Mouse (Mus musculus): ENCODE data around the gene Ldb1. TPM values are rescaled to one million over a fixed set of nuclear protein-coding genes. Genes with fewer than 3 reads are reported as not detected.

Gene Ldb1
- polyA plus RNA-seq, 1 experiment from 2014 or later = 107 TPM

GRCm38 (mm10) chr19:46074266-46074665, 29.3 kb upstream of the Ldb1 start:
- 92% methylated on average over 5 of the region's 5 CpGs for WGBS
- Histone ChIP-seq H3K4me3 (ENCODE audit: low read depth, low read length) (no peak overlapping the region), H3K9ac (ENCODE audit: low read length) (no peak overlapping the region), H3K27ac (ENCODE audit: low read depth, low read length) (no peak overlapping the region), H3K4me2 (ENCODE audit: low read length) (no peak overlapping the region), H3K36me3 (ENCODE audit: control insufficient read depth, insufficient read depth, low read length) (peaks cover 54% of the 10 kb centered on the region), H3K4me1 (ENCODE audit: control insufficient read depth, insufficient read depth, low read length) (peaks cover 8% of the 10 kb centered on the region), H3K9me3 (replicated peaks; ENCODE audit: control insufficient read depth, low read length) (no peaks in the 10 kb centered on the region), H3K27me3 (replicated peaks; ENCODE audit: control insufficient read depth, insufficient read depth, low read length) (no peaks in the 10 kb centered on the region)
- DNase-seq (ENCODE audit: low spot score) (no peak), ATAC-seq (no peak)

DNA sequence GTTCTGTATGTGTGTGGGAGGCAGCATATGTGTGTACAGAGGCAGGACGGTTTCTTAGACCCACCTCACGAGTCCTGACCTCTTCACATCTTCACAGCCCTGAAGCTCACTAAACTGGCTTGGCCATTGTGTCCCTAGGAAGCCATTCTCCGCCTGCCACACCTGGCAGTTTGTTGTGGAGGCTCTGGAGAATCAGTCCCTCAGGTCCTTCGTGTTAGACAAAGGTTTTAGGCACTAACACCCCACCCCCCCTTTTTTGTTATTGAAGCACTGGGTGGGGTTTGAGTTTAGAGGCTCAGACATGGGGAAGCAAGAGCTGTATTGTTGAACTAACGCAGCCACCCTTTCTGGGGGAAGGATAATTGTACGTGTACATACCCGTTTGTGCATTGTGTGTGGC, 28.3 kb upstream of the Ldb1 start:
- peaks cover 8% of the 10 kb centered on the region for H3K4me1 ChIP-seq (ENCODE audit: control insufficient read depth, insufficient read depth, low read length)
- 75% methylated on average over 7 of the region's 7 CpGs for WGBS
- H3K27me3 ChIP-seq (replicated peaks; ENCODE audit: control insufficient read depth, insufficient read depth, low read length) = no peaks in the 10 kb centered on the region
- no peak for DNase-seq (ENCODE audit: low spot score)
- peaks cover 55% of the 10 kb centered on the region for H3K36me3 ChIP-seq (ENCODE audit: control insufficient read depth, insufficient read depth, low read length)
- ATAC-seq = no peak
- no peak overlapping the region for H3K9ac ChIP-seq (ENCODE audit: low read length)
- H3K4me3 ChIP-seq (ENCODE audit: low read depth, low read length) = no peak overlapping the region
- H3K9me3 ChIP-seq (replicated peaks; ENCODE audit: control insufficient read depth, low read length) = no peaks in the 10 kb centered on the region
- no peak overlapping the region for H3K4me2 ChIP-seq (ENCODE audit: low read length)
- no peak overlapping the region for H3K27ac ChIP-seq (ENCODE audit: low read depth, low read length)

DNA sequence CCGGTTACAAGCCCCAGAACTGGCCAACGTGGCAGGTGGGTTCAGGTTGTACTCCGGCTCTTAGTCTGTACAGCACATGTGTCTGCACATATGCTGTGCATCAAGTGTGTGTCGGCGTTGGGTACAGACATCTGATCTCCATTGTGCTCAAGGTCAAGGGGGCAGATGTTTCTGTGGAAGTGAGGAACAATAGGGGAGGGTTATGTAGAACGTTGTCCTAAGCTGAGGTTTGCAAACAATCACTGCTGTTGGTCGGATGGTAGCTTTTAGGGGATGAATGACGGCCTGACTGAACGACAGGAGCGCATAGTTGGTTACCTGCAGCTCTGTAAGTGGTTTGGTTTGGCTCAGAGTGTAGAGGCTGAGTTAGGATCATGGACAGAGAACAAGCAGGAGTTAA, 23.0 kb upstream of the Ldb1 start:
- Histone ChIP-seq H3K27ac (ENCODE audit: low read depth, low read length) (no peak overlapping the region), H3K4me2 (ENCODE audit: low read length) (no peak overlapping the region), H3K9me3 (replicated peaks; ENCODE audit: control insufficient read depth, low read length) (no peaks in the 10 kb centered on the region), H3K4me3 (ENCODE audit: low read depth, low read length) (no peak overlapping the region), H3K27me3 (replicated peaks; ENCODE audit: control insufficient read depth, insufficient read depth, low read length) (no peaks in the 10 kb centered on the region), H3K36me3 (ENCODE audit: control insufficient read depth, insufficient read depth, low read length) (peaks cover 96% of the 10 kb centered on the region), H3K9ac (ENCODE audit: low read length) (no peak overlapping the region), H3K4me1 (ENCODE audit: control insufficient read depth, insufficient read depth, low read length) (no peaks in the 10 kb centered on the region)
- WGBS = 87% methylated on average over 10 of the region's 10 CpGs
- DNase-seq (ENCODE audit: low spot score) (no peak), ATAC-seq (no peak)

DNA sequence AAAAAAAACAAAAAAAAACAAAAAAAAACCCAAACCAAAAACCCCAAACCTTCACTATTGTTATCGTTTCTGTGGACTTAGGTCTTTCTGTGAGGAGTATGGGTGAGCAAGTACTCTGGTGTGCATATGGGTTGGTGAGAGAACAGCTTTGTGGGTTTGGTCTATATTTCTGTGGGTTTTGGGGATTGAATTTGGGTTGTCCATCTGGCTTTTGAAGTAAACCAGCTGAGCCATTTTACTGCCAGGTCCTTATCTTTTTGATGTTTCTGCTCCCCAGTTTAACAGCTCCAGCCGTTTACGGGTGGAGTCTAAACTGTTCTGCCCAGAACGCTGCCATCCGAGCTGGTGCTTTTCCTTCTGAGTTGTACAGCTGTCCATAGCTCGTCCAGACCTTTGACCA, 15.8 kb upstream of the Ldb1 start:
- H3K4me1 ChIP-seq (ENCODE audit: control insufficient read depth, insufficient read depth, low read length) = 0 out of 2 replicates have a peak, but pooled peaks cover 8% of the 10 kb centered on the region
- no peak overlapping the region for H3K27ac ChIP-seq (ENCODE audit: low read depth, low read length)
- no peak for DNase-seq (ENCODE audit: low spot score)
- H3K36me3 ChIP-seq (ENCODE audit: control insufficient read depth, insufficient read depth, low read length) = peaks cover 47% of the 10 kb centered on the region
- no peaks in the 10 kb centered on the region for H3K27me3 ChIP-seq (replicated peaks; ENCODE audit: control insufficient read depth, insufficient read depth, low read length)
- ATAC-seq = no peak
- no peak overlapping the region for H3K4me2 ChIP-seq (ENCODE audit: low read length)
- H3K9ac ChIP-seq (ENCODE audit: low read length) = no peak overlapping the region
- 87% methylated on average over 6 of the region's 6 CpGs for WGBS
- H3K4me3 ChIP-seq (ENCODE audit: low read depth, low read length) = no peak overlapping the region
- H3K9me3 ChIP-seq (replicated peaks; ENCODE audit: control insufficient read depth, low read length) = no peaks in the 10 kb centered on the region

DNA sequence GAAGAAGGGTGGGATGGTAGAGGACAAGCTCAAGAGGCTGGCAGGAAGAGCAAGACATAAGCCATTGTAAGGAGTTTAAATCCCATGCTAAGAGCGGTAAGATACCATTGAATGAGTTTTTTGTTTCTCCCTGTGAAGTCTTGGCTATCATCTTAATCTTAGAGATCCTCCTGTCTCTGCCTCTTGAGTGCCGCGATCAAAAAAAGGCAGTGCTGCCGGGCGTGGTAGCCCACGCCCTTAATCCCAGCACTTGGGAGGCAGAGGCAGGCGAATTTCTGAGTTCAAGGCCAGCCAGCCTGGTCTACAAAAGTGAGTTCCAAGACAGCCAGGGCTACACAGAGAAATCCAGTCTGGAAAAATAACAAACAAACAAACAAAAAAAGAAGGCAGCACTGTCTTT, 13.5 kb upstream of the Ldb1 start:
- DNase-seq (ENCODE audit: low spot score) = no peak
- Histone ChIP-seq H3K9ac (ENCODE audit: low read length) (no peak overlapping the region), H3K36me3 (ENCODE audit: control insufficient read depth, insufficient read depth, low read length) (peaks cover 23% of the 10 kb centered on the region), H3K9me3 (replicated peaks; ENCODE audit: control insufficient read depth, low read length) (no peaks in the 10 kb centered on the region), H3K4me3 (ENCODE audit: low read depth, low read length) (no peak overlapping the region), H3K4me2 (ENCODE audit: low read length) (no peak overlapping the region), H3K27ac (ENCODE audit: low read depth, low read length) (no peak overlapping the region), H3K4me1 (ENCODE audit: control insufficient read depth, insufficient read depth, low read length) (0 out of 2 replicates have a peak, but pooled peaks cover 8% of the 10 kb centered on the region), H3K27me3 (replicated peaks; ENCODE audit: control insufficient read depth, insufficient read depth, low read length) (no peaks in the 10 kb centered on the region)
- 94% methylated on average over 7 of the region's 7 CpGs for WGBS
- no peak for ATAC-seq

GRCm38 (mm10) chr19:46056947-46057607, 12.1 kb upstream of the Ldb1 start:
- Histone ChIP-seq H3K4me3 (ENCODE audit: low read depth, low read length) (peak overlapping the region; percentile 95), H3K4me1 (ENCODE audit: control insufficient read depth, insufficient read depth, low read length) (0 out of 2 replicates have a peak, but pooled peaks cover 8% of the 10 kb centered on the region), H3K27ac (ENCODE audit: low read depth, low read length) (peak overlapping the region; percentile 82), H3K4me2 (ENCODE audit: low read length) (peak overlapping the region; percentile 88), H3K27me3 (replicated peaks; ENCODE audit: control insufficient read depth, insufficient read depth, low read length) (no peaks in the 10 kb centered on the region), H3K9me3 (replicated peaks; ENCODE audit: control insufficient read depth, low read length) (no peaks in the 10 kb centered on the region), H3K9ac (ENCODE audit: low read length) (peak overlapping the region; percentile 69), H3K36me3 (ENCODE audit: control insufficient read depth, insufficient read depth, low read length) (peaks cover 9% of the 10 kb centered on the region)
- ATAC-seq = peak; percentile 58
- WGBS = under 1% methylated on average over 29 of the region's 42 CpGs
- peak; percentile 79 for DNase-seq (ENCODE audit: low spot score)

DNA sequence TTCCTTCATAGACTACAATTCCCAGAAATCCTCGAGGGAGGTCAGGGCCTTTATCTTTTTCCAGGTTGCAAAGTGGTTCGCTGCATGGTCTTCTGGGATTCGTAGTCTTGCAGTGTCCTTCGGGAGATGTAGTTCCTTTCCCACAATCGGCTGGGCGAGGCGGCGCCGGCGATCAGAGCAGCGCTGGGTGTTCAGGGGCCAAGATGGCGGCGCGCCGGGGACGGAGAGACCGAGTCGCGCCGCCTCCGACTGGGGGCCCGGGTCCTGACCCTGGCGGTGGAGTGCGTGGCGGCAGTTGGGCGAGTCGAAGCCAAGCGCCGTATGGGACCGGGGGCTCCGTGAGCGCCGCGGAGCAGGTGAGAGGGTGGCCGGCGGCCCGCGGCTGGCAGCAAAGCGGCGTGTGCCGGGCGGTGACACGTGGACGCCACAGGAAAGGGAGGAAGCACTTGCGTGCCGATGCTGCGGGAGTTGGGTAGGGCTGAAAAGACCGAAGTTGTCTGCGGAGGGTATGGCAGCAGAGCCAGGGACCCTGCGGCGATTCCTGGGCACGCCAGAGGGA, 11.5 kb upstream of the Ldb1 start:
- no peaks in the 10 kb centered on the region for H3K9me3 ChIP-seq (replicated peaks; ENCODE audit: control insufficient read depth, low read length)
- H3K9ac ChIP-seq (ENCODE audit: low read length) = peak overlapping the region; percentile 69
- DNase-seq (ENCODE audit: low spot score) (peak; percentile 99), ATAC-seq (peak; percentile 98)
- H3K27ac ChIP-seq (ENCODE audit: low read depth, low read length) = peak overlapping the region; percentile 82
- under 1% methylated on average over 50 of the region's 52 CpGs for WGBS
- H3K4me1 ChIP-seq (ENCODE audit: control insufficient read depth, insufficient read depth, low read length) = 0 out of 2 replicates have a peak, but pooled peaks cover 8% of the 10 kb centered on the region
- H3K4me3 ChIP-seq (ENCODE audit: low read depth, low read length) = peak overlapping the region; percentile 95
- H3K4me2 ChIP-seq (ENCODE audit: low read length) = peak overlapping the region; percentile 88
- H3K36me3 ChIP-seq (ENCODE audit: control insufficient read depth, insufficient read depth, low read length) = peaks cover 4% of the 10 kb centered on the region; the same call in 1 of the 2 replicates
- H3K27me3 ChIP-seq (replicated peaks; ENCODE audit: control insufficient read depth, insufficient read depth, low read length) = no peaks in the 10 kb centered on the region

- H3K4me1 ChIP-seq (ENCODE audit: control insufficient read depth, insufficient read depth, low read length) = 0 out of 2 replicates have a peak, but pooled peaks cover 8% of the 10 kb centered on the region
- H3K4me3 ChIP-seq (ENCODE audit: low read depth, low read length) = peak overlapping the region; percentile 95
- ATAC-seq (peak; percentile 83), DNase-seq (ENCODE audit: low spot score) (no peak)
- H3K9ac ChIP-seq (ENCODE audit: low read length) = peak overlapping the region; percentile 1; the same call in 1 of the 2 replicates
- H3K4me2 ChIP-seq (ENCODE audit: low read length) = peak overlapping the region; percentile 88
- H3K27me3 ChIP-seq (replicated peaks; ENCODE audit: control insufficient read depth, insufficient read depth, low read length) = no peaks in the 10 kb centered on the region
- no peaks in the 10 kb centered on the region for H3K9me3 ChIP-seq (replicated peaks; ENCODE audit: control insufficient read depth, low read length)
- H3K27ac ChIP-seq (ENCODE audit: low read depth, low read length) = 0 out of 2 replicates have a peak overlapping the region, but pooled peaks have one; percentile 82
- WGBS = 1% methylated on average over 11 of the region's 11 CpGs
- no peaks in the 10 kb centered on the region for H3K36me3 ChIP-seq (ENCODE audit: control insufficient read depth, insufficient read depth, low read length)
Measured at GRCm38 (mm10) chr19:46055752-46056387, 10.9 kb upstream of the Ldb1 start.

DNA sequence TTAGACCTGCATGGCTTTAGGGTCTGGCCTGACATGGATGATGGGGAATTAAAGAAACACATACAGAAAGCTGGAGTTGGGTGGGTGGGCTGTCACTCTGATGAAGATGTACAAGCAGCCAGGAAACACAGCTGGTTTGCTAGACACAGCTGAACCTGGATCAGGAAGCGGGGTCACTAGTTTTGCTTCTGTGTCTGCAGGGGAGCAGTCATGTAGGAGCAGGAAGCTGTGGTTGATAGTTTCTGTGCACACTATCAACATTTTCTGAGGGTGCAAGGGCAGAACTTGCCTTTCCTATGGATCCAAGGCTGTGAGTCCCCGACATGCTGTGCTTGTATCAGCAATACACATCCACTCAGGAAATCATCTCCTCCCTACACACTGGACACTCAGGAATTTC, 5.4 kb upstream of the Ldb1 start:
- Histone ChIP-seq H3K4me3 (ENCODE audit: low read depth, low read length) (no peak overlapping the region), H3K4me1 (ENCODE audit: control insufficient read depth, insufficient read depth, low read length) (peaks cover 11% of the 10 kb centered on the region; the same call in 1 of the 2 replicates), H3K9ac (ENCODE audit: low read length) (no peak overlapping the region), H3K4me2 (ENCODE audit: low read length) (no peak overlapping the region), H3K27ac (ENCODE audit: low read depth, low read length) (no peak overlapping the region), H3K9me3 (replicated peaks; ENCODE audit: control insufficient read depth, low read length) (no peaks in the 10 kb centered on the region), H3K36me3 (ENCODE audit: control insufficient read depth, insufficient read depth, low read length) (no peaks in the 10 kb centered on the region), H3K27me3 (replicated peaks; ENCODE audit: control insufficient read depth, insufficient read depth, low read length) (no peaks in the 10 kb centered on the region)
- ATAC-seq = no peak
- WGBS = 93% methylated on average over 2 of the region's 2 CpGs
- DNase-seq (ENCODE audit: low spot score) = no peak

Measured in forebrain, embryonic 14.5 days (tissue).